Mouse (Mus musculus) hindbrain, embryonic 11.5 days (tissue): ENCODE data around the gene Elf2. TPM values are rescaled to one million over a fixed set of nuclear protein-coding genes. Genes with fewer than 3 reads are reported as not detected.

Source experiments
- ATAC-seq: fragments of 200-750 bp; cut with Nextera tagmentation; 2 replicates; pipeline ENCODE4 v1.8.0; 2017; ENCODE audit warnings: mild to moderate bottlenecking, moderate TSS enrichment, moderate library complexity; ENCODE audit not compliant: low FRiP score
- DNase-seq: peaks from one replicate; pipeline ENCODE4 v3.0.0-alpha.2; 2015; ENCODE audit warnings: low spot score
- H3K27ac ChIP-seq: fragments of 300-500 bp; sonication (generic); 2 replicates; pipeline ENCODE4 v1.5.1; 2014; ENCODE audit warnings: mild to moderate bottlenecking, low read depth, low read length
- H3K27me3 ChIP-seq: fragments of 300-500 bp; sonication (generic); 2 replicates; pipeline ENCODE4 v1.6.1; 2014; ENCODE audit warnings: mild to moderate bottlenecking, low read length, moderate library complexity, mixed read lengths; ENCODE audit not compliant: control insufficient read depth, insufficient read depth
- H3K36me3 ChIP-seq: fragments of 300-500 bp; sonication (generic); 2 replicates; pipeline ENCODE4 v1.6.1; 2014; ENCODE audit warnings: mild to moderate bottlenecking, low read length, moderate library complexity, mixed read lengths; ENCODE audit not compliant: control insufficient read depth, insufficient read depth
- H3K4me1 ChIP-seq: fragments of 300-500 bp; sonication (generic); replicated peaks from 2 replicates; pipeline ENCODE4 v1.6.1; 2014; ENCODE audit warnings: low read length, mixed read lengths; ENCODE audit not compliant: control insufficient read depth, insufficient read depth
- H3K4me2 ChIP-seq: fragments of 300-500 bp; sonication (generic); replicated peaks from 2 replicates; pipeline ENCODE4 v1.6.1; 2014; ENCODE audit warnings: mild to moderate bottlenecking, low read depth, low read length
- H3K4me3 ChIP-seq: fragments of 300-500 bp; sonication (generic); 2 replicates; pipeline ENCODE4 v1.5.1; 2014; ENCODE audit warnings: low read depth, low read length
- H3K9ac ChIP-seq: fragments of 300-500 bp; sonication (generic); 2 replicates; pipeline ENCODE4 v1.6.1; 2014; ENCODE audit warnings: low read depth, low read length
- H3K9me3 ChIP-seq: fragments of 300-500 bp; sonication (generic); 2 replicates; pipeline ENCODE4 v1.6.1; 2016; ENCODE audit warnings: low read length; ENCODE audit not compliant: control insufficient read depth
- WGBS: fragments of 180-500 bp; shearing (Covaris S2); extraction: QIAGEN DNeasy Blood & Tissue Kit; methylation state at CpG from one replicate; pipeline ENCODE4 v1.1.7; 2014; 5-methylcytosine and 5-hydroxymethylcytosine counted together
- polyA plus RNA-seq: library from polyadenylated mRNA; unstranded; fragments of >200 nt; fragmentation: Nextera tagmentation; extraction: Ambion mirVana; gene quantifications from 2 replicates; pipeline ENCODE4 v1.2.1, GENCODE M21; 2014

The Elf2 gene
- polyA plus RNA-seq, 1 experiment from 2014 or later = 45.4 TPM

- Histone ChIP-seq H3K27me3 (no peaks in the 10 kb centered on the region; the same call in 1 of the 2 replicates), H3K27ac (no peak overlapping the region), H3K9me3 (no peaks in the 10 kb centered on the region), H3K9ac (no peak overlapping the region; the same call in 1 of the 2 replicates), H3K4me2 (peak overlapping the region; percentile 68), H3K4me3 (peak overlapping the region; percentile 31; the same call in 1 of the 2 replicates), H3K36me3 (no peaks in the 10 kb centered on the region), H3K4me1 (no peaks in the 10 kb centered on the region)
- DNase-seq (no peak), ATAC-seq (no peak; the same call in 1 of the 2 replicates)
- 19% methylated on average over 3 of the region's 3 CpGs for WGBS
These were observed 25.0 kb upstream of the Elf2 start for GRCm38 (mm10) chr3:51365517-51365882.

GRCm38 (mm10) chr3:51364703-51365516 lies 24.4 kb upstream of the Elf2 start:
- 6% methylated on average over 31 of the region's 31 CpGs for WGBS

GRCm38 (mm10) chr3:51361066-51361465 lies 20.6 kb upstream of the Elf2 start:
- 34% methylated on average over 9 of the region's 9 CpGs for WGBS

More at GRCm38 (mm10) chr3:51364703-51365516, 24.4 kb upstream of the Elf2 start:
- Histone ChIP-seq H3K27me3 (no peaks in the 10 kb centered on the region; the same call in 1 of the 2 replicates), H3K4me1 (no peaks in the 10 kb centered on the region), H3K4me2 (peak overlapping the region; percentile 68), H3K27ac (no peak overlapping the region), H3K9ac (peak overlapping the region; percentile 52; the same call in 1 of the 2 replicates), H3K9me3 (no peaks in the 10 kb centered on the region), H3K36me3 (no peaks in the 10 kb centered on the region), H3K4me3 (peak overlapping the region; percentile 31)
- peak; percentile 82 for DNase-seq
- peak; percentile 84 for ATAC-seq

GRCm38 (mm10) chr3:51359558-51360307 lies 19.3 kb upstream of the Elf2 start:
- DNase-seq (no peak), ATAC-seq (no peak; the same call in 1 of the 2 replicates)
- Histone ChIP-seq H3K4me2 (no peak overlapping the region), H3K9ac (no peak overlapping the region), H3K9me3 (no peaks in the 10 kb centered on the region), H3K36me3 (no peaks in the 10 kb centered on the region), H3K27ac (no peak overlapping the region), H3K4me3 (0 out of 2 replicates have a peak overlapping the region, but pooled peaks have one; percentile 4), H3K4me1 (no peaks in the 10 kb centered on the region), H3K27me3 (peaks cover 7% of the 10 kb centered on the region)
- WGBS = 21% methylated on average over 14 of the region's 14 CpGs

More at GRCm38 (mm10) chr3:51361066-51361465, 20.6 kb upstream of the Elf2 start:
- ATAC-seq = no peak
- DNase-seq = no peak
- Histone ChIP-seq H3K36me3 (no peaks in the 10 kb centered on the region), H3K27me3 (peaks cover 7% of the 10 kb centered on the region), H3K4me2 (no peak overlapping the region), H3K4me1 (no peaks in the 10 kb centered on the region), H3K9me3 (no peaks in the 10 kb centered on the region), H3K4me3 (no peak overlapping the region), H3K9ac (no peak overlapping the region), H3K27ac (no peak overlapping the region)

GRCm38 (mm10) chr3:51358660-51359557 lies 18.4 kb upstream of the Elf2 start:
- Histone ChIP-seq H3K27me3 (peaks cover 7% of the 10 kb centered on the region), H3K4me1 (no peaks in the 10 kb centered on the region), H3K9ac (peak overlapping the region; percentile 29), H3K4me3 (peak overlapping the region; percentile 50), H3K9me3 (no peaks in the 10 kb centered on the region), H3K4me2 (peak overlapping the region; percentile 67), H3K36me3 (no peaks in the 10 kb centered on the region), H3K27ac (no peak overlapping the region)
- ATAC-seq (peak; percentile 76), DNase-seq (peak; percentile 86)
- under 1% methylated on average over 50 of the region's 50 CpGs for WGBS

GRCm38 (mm10) chr3:51358181-51358580 lies 17.7 kb upstream of the Elf2 start:
- Histone ChIP-seq H3K4me2 (peak overlapping the region; percentile 67), H3K9me3 (no peaks in the 10 kb centered on the region), H3K27ac (no peak overlapping the region), H3K27me3 (peaks cover 7% of the 10 kb centered on the region), H3K4me1 (no peaks in the 10 kb centered on the region), H3K4me3 (peak overlapping the region; percentile 50), H3K36me3 (no peaks in the 10 kb centered on the region), H3K9ac (no peak overlapping the region)
- peak; percentile 58; the same call in 1 of the 2 replicates for ATAC-seq
- under 1% methylated on average over 15 of the region's 15 CpGs for WGBS
- DNase-seq = peak; percentile 82

GRCm38 (mm10) chr3:51357624-51358023 lies 17.2 kb upstream of the Elf2 start:
- 9% methylated on average over 14 of the region's 14 CpGs for WGBS
- Histone ChIP-seq H3K4me3 (peak overlapping the region; percentile 31; the same call in 1 of the 2 replicates), H3K9me3 (no peaks in the 10 kb centered on the region), H3K27me3 (peaks cover 7% of the 10 kb centered on the region), H3K27ac (no peak overlapping the region), H3K9ac (no peak overlapping the region), H3K4me2 (no peak overlapping the region), H3K4me1 (no peaks in the 10 kb centered on the region), H3K36me3 (no peaks in the 10 kb centered on the region)
- DNase-seq = peak; percentile 45
- ATAC-seq = no peak

GRCm38 (mm10) chr3:51357078-51357477 lies 16.6 kb upstream of the Elf2 start:
- Histone ChIP-seq H3K27ac (no peak overlapping the region), H3K4me2 (no peak overlapping the region), H3K9ac (no peak overlapping the region), H3K4me3 (no peak overlapping the region), H3K9me3 (no peaks in the 10 kb centered on the region), H3K4me1 (no peaks in the 10 kb centered on the region), H3K27me3 (peaks cover 7% of the 10 kb centered on the region), H3K36me3 (no peaks in the 10 kb centered on the region)
- ATAC-seq (no peak), DNase-seq (no peak)
- WGBS = 41% methylated on average over 5 of the region's 5 CpGs
